Mouse (Mus musculus): ENCODE results near the gene Mcm3ap.

DNA sequence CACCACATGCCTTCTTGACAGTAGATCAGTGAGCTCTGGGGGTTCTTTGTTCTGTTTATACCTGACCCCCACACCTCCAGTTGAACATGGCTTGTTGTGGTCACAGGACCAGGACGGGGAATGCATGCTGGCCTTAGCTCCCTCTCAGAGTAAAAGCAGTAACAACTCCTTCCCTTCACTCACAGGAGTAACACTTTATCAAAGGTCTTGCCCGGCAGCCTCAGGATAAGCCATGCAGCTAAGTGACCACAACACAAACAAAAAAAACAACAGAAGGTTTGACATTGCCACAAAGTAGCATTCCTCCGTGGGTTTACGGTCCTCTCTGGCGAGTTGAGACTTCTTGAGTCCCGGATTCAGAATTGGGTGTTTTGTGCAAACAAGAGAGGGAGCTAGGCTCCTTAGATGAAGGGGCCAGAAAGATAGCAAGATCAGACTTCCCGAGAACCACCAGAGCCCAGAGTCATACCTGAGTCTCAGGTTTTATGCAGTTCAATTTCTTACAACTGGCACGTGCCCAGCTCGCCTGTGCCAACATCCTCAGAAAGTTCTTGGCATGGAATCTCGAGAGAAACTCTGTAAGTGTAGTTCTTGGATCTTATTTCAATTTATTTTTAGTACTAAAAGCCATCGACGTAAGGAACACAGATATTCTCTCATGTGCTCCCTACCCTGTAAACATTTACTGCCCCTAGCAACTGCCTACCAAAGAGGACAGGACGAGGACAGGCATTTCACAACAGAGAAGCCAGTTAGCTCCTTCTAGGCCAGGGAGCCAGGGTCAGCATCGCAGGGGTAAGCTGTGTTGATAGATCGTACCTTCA, 21.1 kb upstream of the Mcm3ap start:
- TF ChIP-seq POLR2A (IDR thresholded peaks at IDR 0.05; ENCODE audit: insufficient read depth, low read length) (no peak), CTCF (IDR thresholded peaks at IDR 0.05; ENCODE audit: low read depth, low read length) (no peak), EP300 (IDR thresholded peaks at IDR 0.05; ENCODE audit: insufficient read depth, low read depth, low read length) (no peak)

Measured in ES-Bruce4 (cell line).